Mouse (Mus musculus) spleen, postnatal 10 days (tissue): ENCODE data around the gene 1700020N15Rik.
"Not testable (repeated sequence)": the region's sequence is repeated elsewhere in the genome, so short reads cannot be mapped to it uniquely, and the experiment has no call there.

Experiments used
- DNase-seq, 2 experiments: peaks; one replicate each; pipeline ENCODE4 v3.0.0; 2021 to 2022; ENCODE audit warnings: low spot score in 2 of 2

The 1700020N15Rik gene

GRCm38 (mm10) chrX:69945000-69945399 is at the start of gene 1700020N15Rik:
Gene 1700020N15Rik, plus strand, starts transcription at chrX:69945300.
- not testable (repeated sequence) for DNase-seq

DNA sequence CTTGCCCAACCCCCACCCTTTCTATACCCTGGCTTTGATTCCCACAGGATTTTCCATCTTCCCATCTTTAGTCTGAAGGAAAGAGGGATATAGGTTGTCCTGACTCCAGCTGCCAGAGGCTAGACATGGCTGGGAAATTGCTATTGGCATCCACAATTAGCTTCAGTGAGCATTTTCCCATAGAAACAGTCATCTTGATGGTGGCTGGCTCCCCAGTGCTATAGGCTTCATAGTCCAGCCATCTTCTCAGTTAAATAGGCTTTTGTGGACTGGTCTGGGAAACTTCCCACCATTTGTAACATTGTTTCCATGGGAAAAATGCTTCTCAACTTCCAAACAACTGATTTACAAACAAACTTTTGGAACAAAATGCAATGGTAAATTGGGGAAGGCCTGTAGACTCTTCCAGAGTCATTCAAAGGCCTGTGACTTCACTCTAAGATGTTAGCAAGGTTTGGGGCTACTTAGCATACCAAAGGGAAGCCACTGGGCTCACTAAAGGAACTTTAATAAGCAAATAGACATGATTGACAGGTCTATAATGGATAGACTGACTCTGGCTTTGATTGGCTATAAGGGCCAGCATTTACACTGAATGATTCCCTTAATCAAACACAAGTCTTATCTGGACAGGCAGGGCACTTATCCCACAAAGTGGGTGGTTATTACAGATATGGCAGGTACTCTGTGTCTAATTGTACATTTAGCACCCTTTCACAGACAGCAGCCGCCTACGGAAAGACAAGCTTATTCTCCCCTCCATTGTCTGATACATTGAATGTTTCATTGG is 31.9 kb downstream of the 1700020N15Rik start:
- DNase-seq: no peak
